Mouse (Mus musculus) splenic B cell, adult 2 months (primary cell): ENCODE results near the gene Dab1.

Source experiments
- DNase-seq: peaks from one replicate; pipeline ENCODE4 v3.0.0-alpha.2; 2011; ENCODE audit warnings: low read depth, low spot score
- H3K27me3 ChIP-seq: 2 replicates; pipeline ENCODE4 v1.6.1; 2012; ENCODE audit warnings: mild to moderate bottlenecking, low read length, moderate library complexity, mixed read lengths; ENCODE audit not compliant: control insufficient read depth, poor library complexity, insufficient read depth, severe bottlenecking
- H3K36me3 ChIP-seq: 2 replicates; pipeline ENCODE4 v1.6.1; 2012; ENCODE audit warnings: mild to moderate bottlenecking, low read length, moderate library complexity, mixed read lengths; ENCODE audit not compliant: control insufficient read depth, poor library complexity, insufficient read depth, severe bottlenecking

Gene Dab1

DNA sequence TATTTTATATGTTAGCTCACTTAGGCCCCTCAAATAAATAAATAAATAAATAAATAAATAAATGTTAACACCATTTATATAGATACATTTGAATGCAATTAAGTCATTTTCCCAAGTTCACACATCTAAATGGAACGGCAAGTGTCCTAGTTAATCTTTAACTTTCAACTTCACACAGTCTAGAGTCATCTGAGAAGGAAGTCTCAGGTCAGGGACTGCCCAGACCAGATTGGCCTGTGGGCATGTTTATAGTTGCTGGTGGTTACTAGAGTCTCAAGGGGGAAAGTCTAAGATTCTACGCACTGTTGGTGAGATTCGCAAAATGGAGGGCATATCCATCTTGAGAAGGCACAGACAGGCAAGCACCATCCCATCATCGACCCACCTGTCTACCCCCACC is 96.4 kb downstream of the Dab1 start:
- no peaks in the 10 kb centered on the region for H3K36me3 ChIP-seq
- no peaks in the 10 kb centered on the region for H3K27me3 ChIP-seq
- DNase-seq: no peak

DNA sequence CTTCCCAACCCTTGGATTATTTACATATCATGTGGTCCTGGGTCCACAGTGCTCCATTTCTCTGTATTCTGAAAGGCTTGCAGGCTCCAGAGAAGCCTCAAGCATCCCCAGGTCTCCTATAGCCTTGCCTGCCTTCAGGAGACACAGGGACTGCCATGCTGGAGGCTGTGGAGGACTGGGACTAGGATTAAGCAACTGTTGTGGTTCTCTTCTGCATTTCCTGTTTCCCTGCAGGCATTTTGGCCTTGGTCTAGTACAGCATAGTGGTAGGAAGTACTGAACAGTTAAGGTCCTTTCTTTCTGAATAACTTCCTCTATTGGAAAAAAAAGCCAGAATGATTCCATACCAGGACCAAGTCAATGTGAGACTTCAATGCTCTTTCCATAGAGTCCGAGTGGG is 103.6 kb downstream of the Dab1 start:
- Histone ChIP-seq H3K27me3 (no peaks in the 10 kb centered on the region), H3K36me3 (no peaks in the 10 kb centered on the region)
- no peak for DNase-seq

- Histone ChIP-seq H3K36me3 (no peaks in the 10 kb centered on the region), H3K27me3 (no peaks in the 10 kb centered on the region)
- no peak for DNase-seq
Measured at GRCm38 (mm10) chr4:103726486-103726885, 107.3 kb downstream of the Dab1 start.

GRCm38 (mm10) chr4:103737185-103737584 is 118.0 kb downstream of the Dab1 start:
- DNase-seq: no peak
- Histone ChIP-seq H3K36me3 (no peaks in the 10 kb centered on the region), H3K27me3 (no peaks in the 10 kb centered on the region)

GRCm38 (mm10) chr4:103751249-103751855 is 132.2 kb downstream of the Dab1 start:
- DNase-seq: no peak
- H3K27me3 ChIP-seq: no peaks in the 10 kb centered on the region
- H3K36me3 ChIP-seq: no peaks in the 10 kb centered on the region

- Histone ChIP-seq H3K36me3 (no peaks in the 10 kb centered on the region), H3K27me3 (no peaks in the 10 kb centered on the region)
- no peak for DNase-seq
Measured at GRCm38 (mm10) chr4:103754561-103754960, 135.4 kb downstream of the Dab1 start.

DNA sequence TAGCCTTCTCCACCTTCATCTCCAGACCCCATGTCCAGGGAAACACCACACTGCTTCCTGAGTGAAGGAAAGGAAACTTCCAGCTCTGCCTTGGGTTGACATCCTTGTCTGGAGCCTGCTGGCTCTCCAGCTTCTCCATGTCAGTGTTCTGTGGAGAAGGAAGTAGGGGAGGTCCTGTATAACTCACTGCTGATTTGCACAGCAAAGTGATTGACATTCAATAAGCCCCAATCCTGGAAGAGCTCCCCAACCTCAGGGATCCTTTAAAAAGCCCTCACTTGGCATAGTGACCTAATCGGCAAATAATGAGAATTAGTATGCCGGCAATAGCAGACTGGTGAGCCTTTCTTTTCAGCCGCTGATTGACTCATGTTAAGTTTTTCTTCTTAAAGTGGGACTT is 138.1 kb downstream of the Dab1 start:
- no peak for DNase-seq
- Histone ChIP-seq H3K36me3 (no peaks in the 10 kb centered on the region), H3K27me3 (no peaks in the 10 kb centered on the region)

- Histone ChIP-seq H3K27me3 (no peaks in the 10 kb centered on the region), H3K36me3 (no peaks in the 10 kb centered on the region)
- no peak for DNase-seq
Measured at GRCm38 (mm10) chr4:103762416-103762815, 143.3 kb downstream of the Dab1 start.

DNA sequence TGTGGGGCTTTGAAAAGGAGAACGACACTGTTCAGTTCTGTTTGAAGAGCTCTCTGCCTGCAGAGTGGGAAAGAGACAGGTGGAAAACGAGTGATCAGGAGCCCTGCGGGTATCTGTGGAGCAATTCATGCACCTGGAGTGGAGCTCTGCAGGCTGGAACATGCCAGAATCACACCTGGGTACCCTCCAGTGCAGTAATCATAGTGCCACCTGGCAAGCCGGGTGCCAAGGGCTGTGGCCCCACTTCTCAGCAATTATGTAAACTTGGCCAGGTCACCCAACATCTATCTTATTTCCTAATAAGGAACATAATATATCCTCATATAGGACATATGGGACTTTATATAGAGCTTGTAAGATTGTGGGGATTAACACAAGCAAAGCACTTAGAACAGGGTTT is 156.6 kb downstream of the Dab1 start:
- Histone ChIP-seq H3K36me3 (no peaks in the 10 kb centered on the region), H3K27me3 (no peaks in the 10 kb centered on the region)
- no peak for DNase-seq

GRCm38 (mm10) chr4:103781398-103781797 is 162.2 kb downstream of the Dab1 start:
- Histone ChIP-seq H3K27me3 (no peaks in the 10 kb centered on the region), H3K36me3 (no peaks in the 10 kb centered on the region)
- no peak for DNase-seq

GRCm38 (mm10) chr4:103783561-103784247 is 164.5 kb downstream of the Dab1 start:
- H3K36me3 ChIP-seq: no peaks in the 10 kb centered on the region
- DNase-seq: no peak

GRCm38 (mm10) chr4:103793589-103794312 is 174.6 kb downstream of the Dab1 start:
- Histone ChIP-seq H3K27me3 (no peaks in the 10 kb centered on the region; the same call in 1 of the 2 replicates), H3K36me3 (no peaks in the 10 kb centered on the region)
- DNase-seq: no peak

More at GRCm38 (mm10) chr4:103783561-103784247, 164.5 kb downstream of the Dab1 start:
- H3K27me3 ChIP-seq: no peaks in the 10 kb centered on the region

GRCm38 (mm10) chr4:103796416-103796815 is 177.3 kb downstream of the Dab1 start:
- Histone ChIP-seq H3K27me3 (no peaks in the 10 kb centered on the region; the same call in 1 of the 2 replicates), H3K36me3 (no peaks in the 10 kb centered on the region)
- DNase-seq: no peak

DNA sequence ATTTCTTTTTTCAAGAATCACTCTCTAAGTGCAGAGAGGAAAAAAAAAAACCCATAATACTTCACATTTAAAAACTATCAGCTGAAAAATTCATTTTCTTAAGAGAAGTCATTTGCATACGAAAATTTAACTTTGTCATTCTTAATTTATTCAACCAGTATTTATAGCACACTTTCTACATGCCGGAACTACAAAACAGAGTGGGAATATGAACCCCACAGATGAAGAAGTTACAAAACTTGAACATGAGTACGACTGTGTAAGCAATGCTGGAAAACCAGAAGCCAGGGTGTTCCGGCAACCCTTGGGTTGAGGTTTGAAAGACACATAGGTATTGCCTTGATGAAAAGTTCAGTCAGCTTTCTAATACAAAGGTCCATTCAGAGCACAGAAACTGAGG is 183.3 kb downstream of the Dab1 start:
- Histone ChIP-seq H3K27me3 (no peaks in the 10 kb centered on the region), H3K36me3 (no peaks in the 10 kb centered on the region)
- no peak for DNase-seq

DNA sequence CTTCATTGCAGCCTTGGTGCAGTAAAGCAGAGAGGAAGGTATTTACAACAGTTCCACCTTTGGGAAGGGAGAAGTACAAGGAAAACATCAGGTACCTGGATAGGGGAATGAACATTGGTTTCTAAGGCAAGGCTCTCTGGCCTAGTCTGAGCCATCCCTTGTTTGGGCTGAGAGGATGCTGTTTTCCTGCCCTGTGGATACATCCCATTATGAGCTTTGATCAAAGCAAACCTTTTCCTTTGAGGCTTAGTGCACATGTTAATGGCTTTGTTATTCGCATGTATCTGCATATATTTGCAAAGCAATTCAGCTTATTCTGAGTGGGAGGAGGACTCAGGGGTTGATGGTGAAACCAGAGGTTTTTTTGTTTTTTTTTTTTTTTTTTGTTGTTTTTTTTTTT is 185.3 kb downstream of the Dab1 start:
- Histone ChIP-seq H3K36me3 (no peaks in the 10 kb centered on the region), H3K27me3 (no peaks in the 10 kb centered on the region)
- DNase-seq: no peak
